Mouse (Mus musculus): ENCODE measurements around the gene Pfkfb2.

Gene Pfkfb2

GRCm38 (mm10) chr1:130729153-130729552, at the start of gene Pfkfb2:
TSS of gene Pfkfb2 (minus strand) at chr1:130729253.
- DNase-seq (ENCODE audit: low spot score in 2 of 2), result no peak

DNA sequence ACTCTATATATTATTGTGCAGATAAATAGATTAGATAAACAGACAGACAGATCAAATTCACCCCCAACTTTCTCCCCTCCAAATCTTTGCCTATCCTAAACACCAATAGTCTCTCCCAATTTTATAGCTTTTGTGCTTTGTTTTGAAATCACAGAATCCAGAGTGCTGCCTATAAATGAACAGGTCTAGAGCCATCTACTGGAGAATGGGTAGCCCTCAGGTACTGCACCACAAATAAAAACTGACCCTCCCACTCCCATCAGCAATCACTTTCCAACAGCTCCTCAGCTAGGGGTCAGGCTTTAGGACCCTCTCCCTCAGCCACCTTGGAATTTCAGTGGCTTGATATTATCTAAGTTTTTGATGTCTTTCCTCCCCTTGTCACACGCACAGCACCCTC, 47.6 kb upstream of the Pfkfb2 start:
- no peak for DNase-seq (ENCODE audit: low spot score in 2 of 2)

DNA sequence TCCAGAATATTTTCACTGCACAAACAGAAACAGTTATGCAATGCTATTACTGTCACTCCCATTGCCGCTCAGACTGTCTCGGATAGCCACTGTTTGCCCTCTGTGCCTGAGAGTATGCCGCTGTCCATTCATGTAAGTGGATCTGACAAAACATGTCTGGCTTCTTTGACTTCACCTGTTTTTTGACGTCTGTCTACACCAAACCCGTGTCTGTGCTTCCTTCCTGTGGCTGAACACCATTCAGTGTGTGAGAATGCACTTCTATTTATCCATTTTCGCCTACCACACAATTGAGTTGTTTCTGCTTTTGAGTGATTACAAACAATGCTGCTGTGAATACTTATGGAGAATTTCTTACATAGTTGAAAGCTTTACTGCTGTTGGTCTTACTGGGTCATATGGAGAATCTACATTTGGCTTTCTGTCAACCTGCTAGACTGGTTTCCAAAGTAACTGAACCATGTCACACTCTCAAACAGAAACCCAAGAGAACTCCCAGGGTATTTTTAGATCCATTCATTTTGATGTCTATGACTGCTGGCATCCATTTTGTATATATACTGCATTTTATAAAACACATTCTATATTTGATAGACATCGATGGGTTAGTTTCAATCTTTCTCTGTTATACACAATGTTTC, 46.8 kb upstream of the Pfkfb2 start:
- no peak for DNase-seq (ENCODE audit: low spot score in 2 of 2)

DNA sequence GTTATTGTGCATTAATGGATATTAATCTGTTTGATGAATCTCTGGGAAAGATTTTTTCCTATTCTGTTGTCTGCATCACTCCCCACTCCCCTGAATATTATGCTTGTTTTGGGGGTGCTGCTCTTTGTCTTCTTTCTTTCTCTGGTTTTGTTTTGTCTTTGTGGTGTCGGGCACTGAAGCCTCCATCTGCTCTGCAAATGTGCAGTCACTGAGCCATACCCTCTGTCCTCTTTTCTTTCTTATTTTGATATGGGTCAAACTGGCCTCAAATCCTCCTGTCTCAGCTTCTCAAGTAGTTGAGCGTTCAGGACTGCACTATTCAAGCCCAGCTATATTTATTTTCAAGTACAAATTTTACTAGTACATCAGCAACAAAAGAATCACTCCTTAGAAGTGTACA, 46.2 kb upstream of the Pfkfb2 start:
- no peak for DNase-seq (ENCODE audit: low spot score in 2 of 2)

DNA sequence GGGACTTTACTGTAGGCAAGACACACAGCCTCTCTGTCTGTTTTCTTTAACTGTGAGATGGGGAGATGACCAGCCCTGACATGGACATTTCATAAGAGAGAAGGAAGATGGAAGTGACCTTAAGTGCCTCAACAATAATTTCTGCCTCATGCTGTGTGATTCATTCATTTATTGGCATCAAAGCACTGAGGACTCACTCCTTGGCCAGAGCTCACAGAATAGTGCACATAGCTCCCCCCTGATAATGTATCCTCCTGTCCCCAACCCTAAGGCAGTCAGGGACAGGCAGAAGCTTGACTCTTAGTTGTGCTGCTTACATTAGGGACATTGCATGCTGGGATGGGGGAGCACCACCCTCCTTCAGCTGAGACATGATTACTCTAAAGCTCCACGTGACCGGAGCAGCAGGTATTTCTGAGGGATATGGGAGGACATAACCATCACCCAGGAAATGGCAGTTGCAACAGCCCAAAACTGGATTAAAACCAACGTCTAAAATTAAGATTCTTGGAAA, 42.0 kb upstream of the Pfkfb2 start:
- DNase-seq (ENCODE audit: low spot score in 2 of 2), result no peak

DNA sequence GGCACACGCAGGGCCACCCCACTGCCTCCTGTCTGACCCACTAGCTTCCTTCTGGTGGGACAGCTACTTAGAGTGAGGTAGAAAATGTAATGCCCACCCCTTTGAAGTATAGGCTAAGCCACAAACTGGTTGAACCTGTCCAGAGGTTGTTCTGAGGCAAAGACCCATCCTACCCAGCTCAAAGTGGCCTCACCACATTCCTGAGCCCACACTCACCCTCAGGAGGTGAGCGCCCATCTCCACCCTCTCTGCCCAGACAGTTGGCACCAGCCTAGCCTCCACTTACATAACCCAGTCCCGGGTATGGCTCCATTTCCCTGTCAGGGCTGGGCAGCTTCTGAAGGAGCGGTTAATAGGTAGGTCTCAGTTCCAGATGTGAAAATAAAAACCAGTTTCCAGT, 41.4 kb upstream of the Pfkfb2 start:
- peak; percentile 61 to 66 for DNase-seq (ENCODE audit: low spot score in 2 of 2)

GRCm38 (mm10) chr1:130769925-130770324, 40.9 kb upstream of the Pfkfb2 start:
- no peak for DNase-seq (ENCODE audit: low spot score in 2 of 2)

- peak in 1 of 2 experiments; percentile 38 for DNase-seq (ENCODE audit: low spot score in 2 of 2)
These were observed 38.0 kb upstream of the Pfkfb2 start for GRCm38 (mm10) chr1:130767066-130767465.

GRCm38 (mm10) chr1:130764027-130764461, 35.0 kb upstream of the Pfkfb2 start:
- peak; percentile 64 to 65 for DNase-seq (ENCODE audit: low spot score in 2 of 2)

DNA sequence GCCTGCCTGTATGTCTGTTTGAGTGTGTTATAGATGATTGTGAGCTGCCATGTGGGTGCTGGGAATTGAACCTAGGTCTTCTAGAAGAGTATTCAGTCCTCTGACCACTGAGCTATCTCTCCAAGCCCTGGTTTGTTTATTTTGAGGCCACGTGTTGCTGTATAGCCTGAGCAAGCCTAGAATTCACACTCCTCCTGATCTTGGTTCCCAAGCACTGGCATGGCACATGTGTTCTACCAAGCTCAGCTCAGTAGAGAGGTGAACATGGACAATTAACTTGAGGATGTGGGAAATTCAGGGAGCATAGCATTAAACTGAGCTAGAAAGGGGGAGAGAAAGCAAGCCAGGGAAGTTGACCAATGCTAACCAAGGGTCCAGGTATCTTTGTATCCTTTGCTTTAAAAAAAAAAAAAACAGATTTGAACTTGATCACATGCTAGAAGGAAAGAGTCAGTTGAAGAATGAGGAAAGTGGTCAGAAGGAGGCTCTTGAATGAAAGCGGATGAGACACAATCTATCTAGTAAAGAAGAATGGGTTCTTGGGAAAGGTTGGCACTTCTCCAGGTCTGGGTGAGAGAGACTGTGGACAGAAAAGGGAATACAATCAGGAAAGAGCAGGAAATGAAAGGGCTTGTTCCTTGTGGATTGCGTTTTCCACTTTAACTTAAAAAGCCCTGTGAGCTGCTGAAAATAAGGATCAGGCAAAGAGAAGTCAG, 33.1 kb upstream of the Pfkfb2 start:
- DNase-seq (ENCODE audit: low spot score in 2 of 2), result no peak

- no peak for DNase-seq (ENCODE audit: low spot score in 2 of 2)
These were observed 32.5 kb upstream of the Pfkfb2 start for GRCm38 (mm10) chr1:130761597-130761996.

DNA sequence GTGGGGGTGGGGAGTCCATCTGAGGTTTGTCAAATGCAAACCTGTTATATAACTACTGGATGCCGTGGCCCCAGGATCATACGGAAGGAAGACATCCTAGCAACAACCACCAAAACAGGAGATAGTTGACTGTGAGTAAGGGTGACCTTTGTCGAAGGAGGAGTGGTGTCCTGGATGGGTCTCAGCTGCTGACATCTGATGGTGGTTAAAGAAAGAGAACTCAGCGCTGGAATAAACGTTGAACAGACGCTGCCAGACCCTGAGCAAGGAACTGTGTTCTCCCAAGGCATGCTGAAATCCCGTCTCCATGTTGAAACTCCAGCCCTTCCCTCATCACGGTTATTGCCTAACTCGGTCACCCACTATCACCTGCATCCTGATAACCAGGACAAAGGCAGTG, 30.6 kb upstream of the Pfkfb2 start:
- no peak for DNase-seq (ENCODE audit: low spot score in 2 of 2)

DNA sequence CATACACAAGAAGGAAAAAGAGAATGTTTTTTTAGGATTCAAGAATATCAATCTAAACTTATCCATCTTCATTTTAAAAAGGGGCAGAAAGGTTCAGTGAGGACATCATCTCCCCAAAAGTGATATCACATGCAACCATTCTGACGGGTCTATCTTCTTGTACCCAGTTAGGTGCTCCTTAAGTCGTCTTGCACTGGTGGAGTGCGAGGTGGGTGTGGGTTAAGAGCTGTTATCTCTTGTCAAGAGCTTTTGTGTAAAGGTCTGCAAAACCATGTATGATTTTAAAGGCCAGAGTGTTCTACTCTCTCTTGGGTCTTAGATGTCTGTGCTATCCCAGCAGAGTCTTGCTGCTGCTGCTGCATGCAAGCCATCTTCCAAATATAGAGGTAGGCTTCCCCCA, 17.8 kb upstream of the Pfkfb2 start:
- DNase-seq (ENCODE audit: low spot score in 2 of 2), result no peak

DNA sequence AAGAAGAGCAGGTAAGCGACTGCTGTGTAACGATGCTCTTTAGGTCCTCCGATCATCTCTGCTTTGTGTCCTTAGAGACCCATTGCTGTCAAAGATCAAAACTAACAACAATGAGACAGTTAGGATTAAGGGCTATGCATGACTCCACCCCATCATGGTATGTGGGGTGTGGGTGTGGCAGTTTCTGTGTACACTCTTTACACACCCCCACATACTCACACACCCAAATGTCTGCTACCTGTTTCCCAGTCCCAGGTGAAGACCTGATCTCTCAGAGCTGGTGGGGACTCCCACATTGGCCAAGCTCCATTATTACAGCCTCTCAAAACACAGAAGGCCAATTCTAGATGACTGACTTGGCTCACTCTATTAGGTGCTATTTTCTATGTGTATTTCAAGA, 16.5 kb upstream of the Pfkfb2 start:
- no peak for DNase-seq (ENCODE audit: low spot score in 2 of 2)

- no peak for DNase-seq (ENCODE audit: low spot score in 2 of 2)
These were observed 15.9 kb upstream of the Pfkfb2 start for GRCm38 (mm10) chr1:130744961-130745360.

DNA sequence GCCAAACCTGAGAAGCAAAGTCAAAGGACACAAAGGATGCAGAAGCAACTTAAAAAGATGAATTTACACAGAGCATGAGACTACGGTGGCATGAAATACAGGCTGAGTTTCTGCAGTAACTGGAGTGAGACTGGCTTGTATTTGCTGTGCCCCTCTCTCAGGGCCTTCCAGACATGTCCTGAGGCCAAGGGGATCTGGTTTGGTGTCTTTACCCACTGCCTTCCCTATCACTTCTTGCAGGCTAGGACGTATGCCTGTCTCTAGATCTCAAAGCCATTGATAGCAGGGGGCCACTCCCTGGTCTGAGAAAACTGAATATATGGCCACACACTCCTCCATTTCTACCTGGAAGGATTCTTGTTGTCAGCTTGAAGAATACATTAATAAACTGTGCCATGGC, 15.2 kb upstream of the Pfkfb2 start:
- no peak for DNase-seq (ENCODE audit: low spot score in 2 of 2)

GRCm38 (mm10) chr1:130743775-130744174, 14.7 kb upstream of the Pfkfb2 start:
- no peak for DNase-seq (ENCODE audit: low spot score in 2 of 2)

- no peak for DNase-seq (ENCODE audit: low spot score in 2 of 2)
These were observed 13.1 kb upstream of the Pfkfb2 start for GRCm38 (mm10) chr1:130742201-130742600.

- DNase-seq (ENCODE audit: low spot score in 2 of 2), result no peak
These were observed 12.0 kb upstream of the Pfkfb2 start for GRCm38 (mm10) chr1:130740781-130741720.

DNA sequence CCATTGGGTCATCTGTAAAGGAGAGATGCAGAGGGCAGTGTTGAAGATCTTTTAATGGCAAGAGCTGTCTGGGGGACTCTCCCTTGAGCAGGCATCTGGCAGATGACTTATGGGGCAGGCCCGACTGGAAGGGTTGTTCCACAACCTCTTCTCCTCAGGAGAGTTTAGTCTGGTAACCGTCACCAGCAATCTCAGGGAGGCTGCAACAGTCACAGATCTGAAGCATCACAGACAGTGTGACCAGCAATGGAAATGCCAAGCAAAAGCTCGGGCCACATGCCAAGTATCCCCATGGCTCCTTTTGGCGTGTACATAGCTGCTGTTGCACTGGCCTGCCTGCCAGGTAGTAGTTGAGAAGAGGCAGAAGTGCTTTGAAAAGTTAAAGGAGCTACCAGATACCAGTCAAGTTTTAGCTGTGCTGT, 11.2 kb upstream of the Pfkfb2 start:
- DNase-seq (ENCODE audit: low spot score in 2 of 2), result no peak

GRCm38 (mm10) chr1:130739636-130740035, 10.6 kb upstream of the Pfkfb2 start:
- no peak for DNase-seq (ENCODE audit: low spot score in 2 of 2)

DNA sequence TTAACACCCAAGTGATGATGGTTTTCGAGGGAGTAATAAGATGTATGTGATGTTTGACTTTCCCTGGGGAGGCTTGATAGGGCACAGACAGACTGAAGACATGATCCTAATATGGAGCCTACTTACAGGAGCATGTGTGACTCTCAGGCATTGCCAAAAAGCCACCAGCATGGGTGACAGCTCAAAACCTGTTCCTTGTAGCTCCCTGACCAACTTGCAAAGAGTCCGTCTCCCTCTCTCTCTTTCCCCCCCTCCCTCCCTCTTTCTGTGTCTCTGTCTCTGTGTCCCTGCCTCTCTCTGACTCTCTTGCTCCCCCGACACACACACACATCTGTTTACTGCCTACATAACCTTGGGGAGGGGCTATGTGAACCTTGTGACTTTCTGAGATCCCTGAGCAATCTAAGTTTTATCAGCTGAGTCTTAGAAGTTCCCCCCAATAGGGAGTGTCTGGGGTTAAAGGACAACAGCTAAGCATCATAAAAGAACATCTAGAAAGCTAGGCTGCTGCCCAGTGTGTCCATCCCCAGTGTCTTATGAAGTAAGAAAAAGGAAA, 9.6 kb upstream of the Pfkfb2 start:
- DNase-seq (ENCODE audit: low spot score in 2 of 2), result no peak

Measured in urinary bladder, postnatal 36 days (tissue).